Mouse (Mus musculus) stomach, postnatal 0 days (tissue): Measurements from ENCODE around the gene Ldlrad2.

Experiments used
- CTCF ChIP-seq: IDR thresholded peaks from 2 replicates; pipeline ENCODE4 v1.5.1; 2016; ENCODE audit warnings: antibody characterized with exemption, low read depth, mild to moderate bottlenecking, moderate library complexity
- EP300 ChIP-seq: optimal IDR thresholded peaks from 2 replicates; pipeline ENCODE3; 2016; ENCODE audit warnings: antibody characterized with exemption

- TF ChIP-seq CTCF (peak; percentile 57), EP300 (no peak)
These were observed 7.4 kb upstream of the Ldlrad2 start for GRCm38 (mm10) chr4:137581815-137582214.
